20 mouse cellular contexts compared by ENCODE assay signal in the genomic region with DNA sequence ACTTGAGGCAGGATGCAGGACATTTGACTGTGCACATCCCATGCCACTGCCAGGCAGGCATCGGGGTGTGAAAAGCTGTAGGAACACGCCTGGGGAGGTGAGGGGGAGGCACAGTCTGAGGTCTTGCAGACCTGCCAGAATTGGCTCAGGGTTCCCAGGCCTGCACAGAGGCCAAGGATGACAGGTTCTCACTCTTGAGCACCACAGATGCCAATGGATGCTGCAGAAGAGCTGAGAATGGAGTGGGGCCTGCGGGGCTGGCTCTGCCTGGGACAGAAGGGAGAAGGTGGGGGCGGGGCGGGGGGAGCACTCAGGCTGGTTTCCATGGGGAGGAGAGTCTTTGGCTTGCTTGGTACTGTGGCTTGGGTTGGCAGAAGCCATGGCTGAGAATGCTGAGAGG.
DNase-seq lines count a peak whose midpoint lies in the region; ATAC-seq and TF ChIP-seq lines count a peak whose summit lies in the region.
"Had no signal": no experiment of that assay in that cellular context is flagged by ENCODE, and none has a peak within 500 bp of the region (broad histone marks: within the 10 kb centered on the region; RNA-seq: fewer than 3 reads in every experiment).

No protein-coding gene starts in this region.

- 68% methylated on average over 5 of the region's 5 CpGs for WGBS in embryonic facial prominence, embryonic 13.5 days
- WGBS in embryonic facial prominence, embryonic 10.5 days = 78% methylated on average over 5 of the region's 5 CpGs
- WGBS in stomach, postnatal 0 days = 78% methylated on average over 5 of the region's 5 CpGs
- 75% methylated on average over 5 of the region's 5 CpGs for WGBS in midbrain, embryonic 15.5 days

- no peaks in the 10 kb centered on the region for H3K27me3 ChIP-seq in embryonic facial prominence, embryonic 13.5 days
- no peaks in the 10 kb centered on the region for H3K27me3 ChIP-seq in embryonic facial prominence, embryonic 10.5 days (replicated peaks; ENCODE audit: low read depth, poor library complexity, severe bottlenecking)
- no peaks in the 10 kb centered on the region for H3K27me3 ChIP-seq in stomach, postnatal 0 days (ENCODE audit: control insufficient read depth, insufficient read depth, low read length)
- no peaks in the 10 kb centered on the region for H3K27me3 ChIP-seq in midbrain, embryonic 15.5 days (replicated peaks)
- H3K27me3 ChIP-seq: kidney, embryonic 15.5 days; liver, embryonic 15.5 days had no signal

- TF ChIP-seq EP300 in stomach, postnatal 0 days (optimal IDR thresholded peaks at IDR 0.05) = no peak

- H3K36me3 ChIP-seq in embryonic facial prominence, embryonic 13.5 days = no peaks in the 10 kb centered on the region
- H3K36me3 ChIP-seq in embryonic facial prominence, embryonic 10.5 days (replicated peaks) = no peaks in the 10 kb centered on the region
- no peaks in the 10 kb centered on the region for H3K36me3 ChIP-seq in stomach, postnatal 0 days (ENCODE audit: control insufficient read depth, insufficient read depth, low read length)
- no peaks in the 10 kb centered on the region for H3K36me3 ChIP-seq in midbrain, embryonic 15.5 days (replicated peaks)
- H3K36me3 ChIP-seq: forebrain, embryonic 10.5 days; hindbrain, embryonic 10.5 days; kidney, embryonic 15.5 days; limb, embryonic 10.5 days; liver, embryonic 15.5 days had no signal

- intact Hi-C loops in left cerebral cortex, postnatal 4 days (cut with DNase I) = loop anchor here (10.0 kb wide), 1 partner anchor 1585 kb away; no protein-coding TSS in a partner anchor

- H3K4me1 ChIP-seq in embryonic facial prominence, embryonic 13.5 days = no peaks in the 10 kb centered on the region
- no peaks in the 10 kb centered on the region for H3K4me1 ChIP-seq in embryonic facial prominence, embryonic 10.5 days
- no peaks in the 10 kb centered on the region for H3K4me1 ChIP-seq in stomach, postnatal 0 days (replicated peaks; ENCODE audit: control insufficient read depth, insufficient read depth)
- no peaks in the 10 kb centered on the region for H3K4me1 ChIP-seq in midbrain, embryonic 15.5 days
- H3K4me1 ChIP-seq: forebrain, embryonic 10.5 days; hindbrain, embryonic 10.5 days; kidney, embryonic 15.5 days; limb, embryonic 10.5 days; liver, embryonic 15.5 days had no signal

- no peak overlapping the region for H3K4me3 ChIP-seq in embryonic facial prominence, embryonic 13.5 days
- H3K4me3 ChIP-seq in embryonic facial prominence, embryonic 10.5 days = no peak overlapping the region
- no peak overlapping the region for H3K4me3 ChIP-seq in stomach, postnatal 0 days (ENCODE audit: low read depth, low read length)
- no peak overlapping the region for H3K4me3 ChIP-seq in midbrain, embryonic 15.5 days
- H3K4me3 ChIP-seq: forebrain, embryonic 10.5 days; gastrocnemius, adult 2 months; hindbrain, embryonic 10.5 days; kidney, embryonic 15.5 days; limb, embryonic 10.5 days; liver, embryonic 15.5 days had no signal

- peak; percentile 52; the same call in 1 of the 2 replicates for ATAC-seq in embryonic facial prominence, embryonic 13.5 days (ENCODE audit: insufficient number of reproducible peaks, insufficient read depth, low FRiP score, low TSS enrichment, low read depth)
- no peak for ATAC-seq in stomach, postnatal 0 days (ENCODE audit: low FRiP score, low TSS enrichment)
- no peak for ATAC-seq in midbrain, embryonic 15.5 days (replicated peaks)
- ATAC-seq: CD4-positive, CD25-positive, alpha-beta regulatory T cell, adult 4 months; intestine, postnatal 0 days had no signal

- H3K9me3 ChIP-seq in embryonic facial prominence, embryonic 13.5 days = no peaks in the 10 kb centered on the region
- H3K9me3 ChIP-seq in embryonic facial prominence, embryonic 10.5 days = no peaks in the 10 kb centered on the region
- H3K9me3 ChIP-seq in stomach, postnatal 0 days (ENCODE audit: control insufficient read depth, low read length) = no peaks in the 10 kb centered on the region
- no peaks in the 10 kb centered on the region for H3K9me3 ChIP-seq in midbrain, embryonic 15.5 days
- H3K9me3 ChIP-seq: forebrain, embryonic 10.5 days; hindbrain, embryonic 10.5 days; kidney, embryonic 15.5 days; limb, embryonic 10.5 days; liver, embryonic 15.5 days had no signal

- no peak overlapping the region for H3K27ac ChIP-seq in embryonic facial prominence, embryonic 13.5 days
- H3K27ac ChIP-seq in embryonic facial prominence, embryonic 10.5 days (replicated peaks) = no peak overlapping the region
- H3K27ac ChIP-seq in stomach, postnatal 0 days (replicated peaks) = no peak overlapping the region
- H3K27ac ChIP-seq in midbrain, embryonic 15.5 days = no peak overlapping the region
- H3K27ac ChIP-seq: forebrain, embryonic 10.5 days; gastrocnemius, adult 2 months; hindbrain, embryonic 10.5 days; kidney, embryonic 15.5 days; limb, embryonic 10.5 days; liver, embryonic 15.5 days had no signal

- no peak overlapping the region for H3K9ac ChIP-seq in embryonic facial prominence, embryonic 13.5 days
- H3K9ac ChIP-seq in stomach, postnatal 0 days (ENCODE audit: low read length) = no peak overlapping the region
- no peak overlapping the region for H3K9ac ChIP-seq in midbrain, embryonic 15.5 days
- H3K9ac ChIP-seq: kidney, embryonic 15.5 days; liver, embryonic 15.5 days had no signal

- H3K4me2 ChIP-seq in embryonic facial prominence, embryonic 13.5 days = no peak overlapping the region
- H3K4me2 ChIP-seq in stomach, postnatal 0 days (replicated peaks; ENCODE audit: low read depth) = no peak overlapping the region
- H3K4me2 ChIP-seq in midbrain, embryonic 15.5 days = no peak overlapping the region
- H3K4me2 ChIP-seq: kidney, embryonic 15.5 days; liver, embryonic 15.5 days had no signal

- no peak for TF ChIP-seq CTCF in stomach, postnatal 0 days (IDR thresholded peaks at IDR 0.05; ENCODE audit: low read depth)

- DNase-seq in embryonic facial prominence, embryonic 10.5 days (ENCODE audit: low spot score) = no peak
- DNase-seq in left cerebral cortex, postnatal 4 days = peak; percentile 29
- no peak for DNase-seq in left cerebral cortex, adult 18-20 months (ENCODE audit: low spot score in 2 of 2)
- DNase-seq in cerebellum, adult 9-10 months = peak; percentile 47
- DNase-seq in right cerebral cortex, postnatal 25 days = no peak
- DNase-seq in stomach, postnatal 0 days (ENCODE audit: low spot score) = no peak
- DNase-seq: adrenal gland, postnatal 25 days; gastrocnemius, adult 2 months; kidney, postnatal 36 days; liver; lung, postnatal 4 days had no signal

Comparison
In these comparisons a context has a peak if more than half of its experiments do, and no peak if none do; other contexts are left out.
1. DNase-seq: peak in left cerebral cortex, postnatal 4 days (single experiment) and cerebellum, adult 9-10 months (single experiment); none in embryonic facial prominence, embryonic 10.5 days (single experiment), left cerebral cortex, adult 18-20 months (0 of 2), right cerebral cortex, postnatal 25 days (single experiment) and stomach, postnatal 0 days (single experiment).